Mouse (Mus musculus) cerebellum, adult 2 months (tissue): ENCODE results near the gene Gabrb1. TPM values are rescaled to one million over a fixed set of nuclear protein-coding genes. Genes with fewer than 3 reads are reported as not detected.

Source experiments
- DNase-seq, 2 experiments: peaks; one replicate each; pipeline ENCODE4 v3.0.0; 2021
- H3K27ac ChIP-seq: fragments of 200-500 bp; 2 replicates; pipeline ENCODE4 v1.5.1; 2012; ENCODE audit warnings: low read length, control low read depth, inconsistent platforms; ENCODE audit not compliant: insufficient read depth
- H3K27me3 ChIP-seq: fragments of 200-500 bp; 2 replicates; pipeline ENCODE4 v1.6.1; 2012; ENCODE audit warnings: inconsistent platforms, mild to moderate bottlenecking, low read length, moderate library complexity; ENCODE audit not compliant: control insufficient read depth, insufficient read depth
- H3K4me1 ChIP-seq: fragments of 200-500 bp; 2 replicates; pipeline ENCODE4 v1.6.1; 2011; ENCODE audit warnings: low read length; ENCODE audit not compliant: control insufficient read depth, insufficient read depth
- H3K4me3 ChIP-seq: fragments of 200-500 bp; replicated peaks from 2 replicates; pipeline ENCODE3; 2011; ENCODE audit warnings: mild to moderate bottlenecking, low read depth, low read length, control low read depth; ENCODE audit not compliant: insufficient read depth
- CTCF ChIP-seq: fragments of 200-500 bp; IDR thresholded peaks from 2 replicates; pipeline ENCODE4 v1.5.1; 2011; ENCODE audit warnings: low read depth, mild to moderate bottlenecking, control low read depth, low read length, moderate library complexity, borderline replicate concordance; ENCODE audit not compliant: insufficient read depth
- POLR2A ChIP-seq: fragments of 200-500 bp; IDR thresholded peaks from 2 replicates; pipeline ENCODE4 v1.6.1; 2011; ENCODE audit warnings: low read length, control low read depth, borderline replicate concordance; ENCODE audit not compliant: insufficient read depth
- WGBS: fragments of 180-500 bp; shearing (Covaris S2); methylation state at CpG from one replicate; pipeline ENCODE4 v1.1.7; 2018; 5-methylcytosine and 5-hydroxymethylcytosine counted together
- polyA plus RNA-seq: library from polyadenylated mRNA; depleted of rRNA; stranded (reverse); fragments of >200 nt; gene quantifications from 2 replicates; pipeline ENCODE4 v1.2.3, GENCODE M21; 2012

Gene Gabrb1
- polyA plus RNA-seq, 1 experiment, result 10.4 TPM

DNA sequence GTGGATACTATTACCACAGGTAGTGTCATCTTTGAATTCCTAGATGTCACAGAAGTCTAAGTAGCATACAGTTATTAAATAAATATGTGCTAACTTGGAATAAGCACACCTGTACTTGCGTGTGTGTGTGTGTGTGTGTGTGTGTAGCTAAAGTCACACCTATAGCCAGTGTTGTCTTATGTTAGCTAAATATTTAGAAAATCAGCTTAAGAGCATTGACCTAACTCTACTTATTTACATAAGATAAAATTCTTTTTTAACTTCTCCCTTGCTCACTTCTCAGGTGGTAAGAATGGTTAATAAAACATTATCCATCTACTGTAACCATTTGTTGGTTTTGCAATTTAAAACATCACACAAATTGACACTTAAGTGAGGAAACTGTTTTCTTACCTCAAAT, 256.1 kb downstream of the Gabrb1 start:
- DNase-seq, result no peak
- no peaks in the 10 kb centered on the region for H3K27me3 ChIP-seq
- H3K27ac ChIP-seq, result no peak overlapping the region
- H3K4me1 ChIP-seq, result no peaks in the 10 kb centered on the region
- 88% methylated on average over 1 of the region's 1 CpGs for WGBS
- no peak for TF ChIP-seq POLR2A
- TF ChIP-seq CTCF, result no peak
- no peak overlapping the region for H3K4me3 ChIP-seq

DNA sequence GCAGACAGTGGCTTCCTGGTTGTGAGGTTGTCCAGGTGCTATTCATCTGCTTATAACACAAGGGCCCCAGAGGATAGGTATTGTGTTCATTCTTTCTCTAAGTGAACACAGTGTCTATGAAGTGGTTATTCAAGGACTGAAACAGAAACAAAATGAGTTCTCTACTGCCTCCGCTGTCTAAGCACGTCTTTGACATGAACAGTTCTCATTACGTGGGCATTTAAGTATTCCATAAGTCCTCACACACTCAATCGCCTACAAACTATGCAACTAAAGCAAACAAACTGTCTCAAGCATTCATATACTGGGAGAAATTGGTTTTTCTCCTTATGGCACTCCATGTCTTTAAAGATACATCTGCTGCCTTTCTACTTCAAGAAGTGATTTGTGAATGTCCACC, 257.8 kb downstream of the Gabrb1 start:
- H3K4me3 ChIP-seq, result no peak overlapping the region
- WGBS, result 93% methylated on average over 4 of the region's 4 CpGs
- H3K4me1 ChIP-seq, result no peaks in the 10 kb centered on the region
- H3K27me3 ChIP-seq, result no peaks in the 10 kb centered on the region
- TF ChIP-seq CTCF (no peak), POLR2A (no peak)
- DNase-seq, result no peak
- no peak overlapping the region for H3K27ac ChIP-seq

DNA sequence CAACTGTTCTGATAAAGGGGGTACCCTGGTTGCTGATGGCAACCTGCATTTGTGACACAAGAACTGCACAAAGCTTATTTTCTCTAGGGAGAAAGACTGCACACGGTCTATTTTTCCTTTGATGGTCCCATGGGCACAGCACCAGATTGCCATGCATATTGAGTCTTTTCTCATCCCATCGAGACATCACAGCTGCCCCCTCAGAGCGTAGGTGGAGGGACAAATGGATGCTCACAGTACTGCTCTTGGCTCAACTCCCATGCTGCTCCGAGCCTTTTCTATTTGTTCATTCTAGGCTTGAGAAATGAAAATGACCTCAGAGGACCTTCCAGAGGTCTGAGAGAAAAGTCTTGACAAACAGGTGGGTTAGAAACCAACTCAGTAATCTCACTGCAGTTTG, 259.3 kb downstream of the Gabrb1 start:
- no peak overlapping the region for H3K27ac ChIP-seq

DNA sequence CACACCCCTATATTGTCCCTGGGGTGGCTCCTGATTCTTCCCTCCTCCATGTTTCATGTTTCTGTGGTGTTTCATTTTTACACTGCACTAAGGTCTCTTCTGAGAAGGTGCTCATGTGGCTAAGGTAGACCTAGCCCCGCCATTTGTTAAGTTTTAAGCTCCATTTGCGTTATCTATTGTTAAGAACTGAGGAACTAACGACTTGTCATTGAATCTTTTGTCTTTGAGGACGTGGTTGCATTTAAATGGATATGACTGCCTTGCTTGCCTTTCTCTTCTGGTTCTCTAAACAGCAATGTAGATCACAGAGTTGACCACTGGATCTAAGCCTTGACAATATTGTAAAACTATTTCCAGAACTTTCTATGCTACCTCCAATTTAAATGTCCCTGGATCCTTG, 265.7 kb downstream of the Gabrb1 start:
- 81% methylated on average over 4 of the region's 4 CpGs for WGBS

More for the DNA sequence above, 259.3 kb downstream of the Gabrb1 start:
- TF ChIP-seq CTCF, result no peak
- TF ChIP-seq POLR2A, result no peak
- H3K4me1 ChIP-seq, result no peaks in the 10 kb centered on the region
- no peaks in the 10 kb centered on the region for H3K27me3 ChIP-seq
- DNase-seq, result peak; percentile 17 to 53
- no peak overlapping the region for H3K4me3 ChIP-seq
- WGBS, result 13% methylated on average over 4 of the region's 4 CpGs

DNA sequence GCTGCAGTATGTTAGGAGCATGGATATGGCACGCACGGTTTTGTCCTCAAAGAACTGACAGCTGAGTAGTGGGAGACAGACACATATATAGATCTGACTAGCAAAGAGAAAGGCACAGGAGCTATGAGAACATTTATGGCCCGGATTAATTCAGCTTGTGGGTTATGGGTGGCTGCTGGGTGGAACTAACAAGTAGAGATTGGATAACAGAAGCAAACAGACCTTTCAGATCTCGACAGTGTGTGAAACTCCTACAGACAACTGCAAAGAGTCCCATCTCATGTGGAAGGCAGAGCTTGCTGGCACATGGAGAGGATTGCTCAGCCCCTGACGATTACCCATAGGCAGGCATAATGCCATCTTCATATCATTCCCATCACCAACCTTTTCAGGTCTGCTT, 268.4 kb downstream of the Gabrb1 start:
- 76% methylated on average over 5 of the region's 5 CpGs for WGBS
- H3K4me3 ChIP-seq, result no peak overlapping the region
- no peaks in the 10 kb centered on the region for H3K4me1 ChIP-seq
- no peak overlapping the region for H3K27ac ChIP-seq
- H3K27me3 ChIP-seq, result no peaks in the 10 kb centered on the region
- TF ChIP-seq CTCF (no peak), POLR2A (no peak)
- DNase-seq, result no peak

More for the DNA sequence above, 265.7 kb downstream of the Gabrb1 start:
- Histone ChIP-seq H3K4me3 (no peak overlapping the region), H3K4me1 (no peaks in the 10 kb centered on the region), H3K27ac (no peak overlapping the region), H3K27me3 (no peaks in the 10 kb centered on the region)
- TF ChIP-seq POLR2A, result no peak
- no peak for TF ChIP-seq CTCF
- no peak for DNase-seq

DNA sequence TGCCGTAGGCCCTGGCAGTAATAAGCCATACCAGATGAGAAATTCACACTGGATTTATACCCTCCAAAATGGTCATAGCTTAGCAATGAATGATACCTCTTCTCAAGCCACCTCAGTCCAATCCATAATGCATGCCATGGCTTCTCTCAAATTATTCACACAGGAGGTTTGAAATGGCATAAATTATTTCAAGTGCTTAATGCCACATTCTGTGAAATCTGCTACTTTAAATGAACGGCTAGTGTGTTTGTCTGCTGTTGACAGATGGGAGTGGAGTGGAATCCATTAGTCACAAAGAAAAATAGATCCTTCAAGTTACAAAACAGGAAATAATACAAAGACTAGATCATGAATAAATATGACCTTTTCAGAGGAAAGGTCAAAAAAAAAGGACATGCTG, 272.1 kb downstream of the Gabrb1 start:
- 80% methylated on average over 2 of the region's 2 CpGs for WGBS
- H3K4me1 ChIP-seq, result no peaks in the 10 kb centered on the region
- no peak for DNase-seq
- no peak overlapping the region for H3K27ac ChIP-seq
- no peak overlapping the region for H3K4me3 ChIP-seq
- no peaks in the 10 kb centered on the region for H3K27me3 ChIP-seq
- TF ChIP-seq POLR2A (no peak), CTCF (no peak)

DNA sequence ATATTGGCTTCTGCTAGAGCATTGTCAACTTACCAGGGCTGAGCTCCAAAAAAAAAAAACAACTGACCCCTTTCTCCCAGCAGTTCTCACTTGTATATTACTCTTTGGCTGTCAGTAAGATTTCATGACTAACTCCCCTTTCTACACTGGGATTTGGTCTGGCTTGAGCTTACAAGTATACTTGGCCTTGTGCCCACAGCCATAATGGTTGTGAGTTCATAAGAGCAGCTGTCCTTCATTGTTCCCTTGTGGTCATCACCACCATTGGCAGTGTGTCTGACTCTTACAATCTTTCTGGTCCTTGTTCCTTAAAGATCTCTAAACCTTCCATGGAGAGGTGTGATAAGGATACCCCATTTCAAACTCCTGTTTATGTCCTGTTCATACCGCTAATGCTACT, 293.5 kb downstream of the Gabrb1 start:
- TF ChIP-seq CTCF (no peak), POLR2A (no peak)
- WGBS, result 97% methylated on average over 1 of the region's 1 CpGs
- Histone ChIP-seq H3K27me3 (no peaks in the 10 kb centered on the region), H3K4me1 (no peaks in the 10 kb centered on the region), H3K27ac (no peak overlapping the region), H3K4me3 (no peak overlapping the region)
- DNase-seq, result no peak

DNA sequence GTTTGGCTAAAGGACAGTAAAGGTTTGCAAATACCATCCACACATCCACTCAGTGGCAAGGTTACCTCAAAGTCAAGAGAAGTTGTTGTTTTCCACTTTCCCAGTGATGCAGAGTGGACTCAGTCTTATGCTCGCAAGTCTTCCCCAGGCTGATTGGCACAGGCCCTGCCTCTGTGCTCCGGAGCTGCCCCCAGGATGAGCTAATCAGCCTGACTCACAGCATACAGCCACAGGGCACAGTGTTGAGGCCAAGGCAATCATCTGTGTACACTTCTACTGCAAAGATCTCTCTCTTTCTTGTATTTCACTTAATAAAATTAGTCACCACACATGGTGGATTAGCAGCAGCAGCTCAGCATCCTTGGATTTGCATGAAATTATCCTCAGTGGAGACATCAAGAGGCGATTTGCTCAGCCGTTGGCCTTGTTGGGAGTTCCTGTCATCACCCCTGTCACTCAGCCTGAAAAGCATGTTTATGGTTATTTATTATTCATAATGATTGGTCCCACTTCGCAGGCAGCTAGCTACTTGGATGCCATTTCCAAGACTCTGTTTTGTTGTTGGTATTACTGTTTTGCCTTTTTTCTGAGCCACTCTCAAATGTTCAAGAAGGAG, 297.3 kb downstream of the Gabrb1 start:
- Histone ChIP-seq H3K27me3 (no peaks in the 10 kb centered on the region), H3K4me3 (no peak overlapping the region), H3K4me1 (no peaks in the 10 kb centered on the region), H3K27ac (no peak overlapping the region)
- WGBS, result 39% methylated on average over 5 of the region's 5 CpGs
- TF ChIP-seq POLR2A (no peak), CTCF (no peak)
- DNase-seq, result peak in 1 of 2 experiments; percentile 25

DNA sequence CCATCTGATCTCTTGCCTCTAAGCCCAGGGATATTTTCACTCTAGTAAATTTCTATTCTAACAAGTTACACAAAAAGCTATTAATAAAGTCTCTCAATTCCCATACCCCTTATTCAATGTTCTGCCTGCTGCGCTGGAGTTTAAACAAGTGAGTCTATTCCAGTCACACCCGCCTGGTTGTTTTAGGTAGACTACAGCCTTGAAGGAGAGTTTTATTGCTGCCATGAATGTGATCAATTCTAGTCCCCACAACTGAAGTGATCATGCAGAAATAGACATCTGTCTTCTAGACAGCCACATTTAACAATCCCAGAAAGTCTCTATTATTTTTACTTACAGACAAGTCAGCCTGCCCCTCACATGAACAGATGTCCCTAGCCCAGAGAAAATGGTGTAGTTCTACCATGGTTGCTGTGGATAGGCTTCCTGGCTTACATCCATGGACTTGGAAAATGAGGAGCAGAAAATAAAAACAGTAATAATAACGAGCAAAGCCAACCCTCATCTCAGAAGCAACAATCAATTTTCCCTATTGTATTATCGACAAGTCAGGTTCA, 307.0 kb downstream of the Gabrb1 start:
- Histone ChIP-seq H3K27me3 (no peaks in the 10 kb centered on the region), H3K4me1 (no peaks in the 10 kb centered on the region), H3K4me3 (no peak overlapping the region), H3K27ac (no peak overlapping the region)
- TF ChIP-seq POLR2A, result no peak
- TF ChIP-seq CTCF, result no peak
- DNase-seq, result no peak
- 84% methylated on average over 4 of the region's 4 CpGs for WGBS
